Mouse (Mus musculus) cerebellum, adult 9-10 months (tissue): Measurements from ENCODE around the gene Dpy19l3.

ENCODE experiments used
- DNase-seq: peaks from one replicate; pipeline ENCODE4 v3.0.0; 2022

The Dpy19l3 gene

DNA sequence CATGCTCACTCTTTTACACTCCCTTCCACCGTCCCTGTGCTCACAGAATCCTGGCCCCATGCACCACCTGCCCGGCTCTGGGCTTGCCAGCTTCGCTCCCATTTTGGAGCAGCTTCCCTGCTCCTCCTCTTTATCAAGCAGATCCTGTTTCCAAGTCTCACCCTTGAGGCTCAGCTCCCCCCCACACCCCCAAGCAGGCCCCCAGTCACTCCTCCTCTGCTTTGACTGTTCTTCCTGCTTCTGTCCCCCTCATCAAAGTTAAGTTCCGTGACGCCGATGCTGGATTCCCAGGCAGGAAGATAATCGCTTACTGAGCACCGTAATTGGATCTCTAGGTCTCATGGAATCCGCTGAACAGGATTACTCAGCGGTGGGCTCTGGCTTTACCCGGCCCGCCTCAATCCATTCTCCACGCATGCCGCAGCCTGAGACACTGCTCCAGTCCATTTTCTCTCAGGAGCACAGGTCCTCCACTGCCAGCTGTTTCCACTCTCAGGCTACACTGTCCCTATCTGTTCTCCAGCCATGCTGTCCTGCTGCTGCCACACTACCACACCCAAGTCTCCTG, 6.8 kb downstream of the Dpy19l3 start:
- DNase-seq: no peak

DNA sequence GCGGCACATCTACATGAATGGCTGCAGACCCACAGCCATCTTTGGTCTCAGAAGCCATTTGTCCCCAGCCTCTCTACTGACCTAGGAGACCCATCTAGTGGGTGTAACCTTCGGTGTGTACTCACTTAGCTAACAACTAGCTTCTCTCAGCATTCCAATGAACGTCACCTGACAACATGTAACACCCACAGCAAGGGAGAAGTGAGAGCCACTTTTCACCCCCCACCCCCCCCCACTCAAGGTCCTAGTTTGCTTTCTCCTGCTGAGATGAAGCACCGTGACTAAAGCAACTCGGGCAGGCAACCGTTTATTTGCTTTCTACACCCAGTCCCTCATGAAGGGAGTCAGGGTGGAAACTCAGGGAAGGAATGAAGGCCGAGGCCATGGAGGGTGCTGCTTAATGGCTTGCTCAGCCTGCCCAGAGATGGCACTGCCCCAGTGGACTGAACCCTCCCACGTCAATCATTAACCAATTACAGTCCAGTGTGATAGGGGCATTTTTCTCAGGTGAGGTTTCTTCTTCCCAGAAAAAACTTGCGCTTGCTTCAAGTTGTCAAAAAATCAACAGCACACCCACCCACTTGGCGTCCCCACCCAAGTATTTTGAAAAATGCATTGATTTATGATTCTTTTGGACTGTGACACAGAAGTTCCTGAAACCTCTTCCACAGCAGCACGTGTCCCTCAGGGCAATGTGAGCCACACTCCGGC, 7.4 kb downstream of the Dpy19l3 start:
- no peak for DNase-seq

DNA sequence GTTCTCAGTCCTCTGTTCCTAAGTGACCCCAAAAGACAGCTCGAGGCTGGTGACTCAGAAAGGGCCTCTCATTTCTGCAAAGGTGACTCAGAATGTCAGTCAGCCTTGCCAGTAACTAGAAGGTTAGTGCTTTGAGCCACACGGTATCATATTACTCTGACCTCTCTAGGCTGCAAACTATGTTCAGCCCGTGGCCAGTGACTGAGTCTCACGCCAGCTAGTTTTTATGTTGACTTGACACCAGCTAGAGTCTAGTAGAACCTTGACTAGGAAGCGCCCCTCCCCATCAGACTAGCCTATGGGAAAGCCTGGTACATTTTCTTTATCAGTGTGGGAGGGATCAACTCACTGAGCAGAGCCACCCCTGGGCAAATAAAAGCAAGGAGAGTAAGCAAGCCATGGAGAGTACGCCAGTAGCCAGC, 9.0 kb downstream of the Dpy19l3 start:
- DNase-seq: no peak

DNA sequence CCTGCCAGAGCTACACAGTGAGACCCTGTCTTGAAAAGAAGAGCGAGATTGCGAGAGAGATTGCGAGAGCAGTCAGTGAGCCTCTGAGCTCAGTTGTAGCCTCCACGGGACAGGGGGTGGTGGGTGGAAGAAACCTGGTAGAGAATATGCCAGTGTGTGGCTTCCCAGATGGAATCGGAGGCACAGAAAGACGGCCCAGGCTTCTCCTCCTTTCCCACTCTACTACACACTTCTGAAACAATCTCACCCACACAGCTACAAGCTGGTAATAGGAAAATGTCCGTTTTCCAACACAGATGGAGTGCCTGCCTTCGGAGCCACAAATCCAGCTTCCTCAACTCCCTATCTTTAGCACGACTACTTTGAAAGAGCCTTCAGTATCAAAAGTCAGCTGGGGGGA, 9.5 kb downstream of the Dpy19l3 start:
- no peak for DNase-seq

DNA sequence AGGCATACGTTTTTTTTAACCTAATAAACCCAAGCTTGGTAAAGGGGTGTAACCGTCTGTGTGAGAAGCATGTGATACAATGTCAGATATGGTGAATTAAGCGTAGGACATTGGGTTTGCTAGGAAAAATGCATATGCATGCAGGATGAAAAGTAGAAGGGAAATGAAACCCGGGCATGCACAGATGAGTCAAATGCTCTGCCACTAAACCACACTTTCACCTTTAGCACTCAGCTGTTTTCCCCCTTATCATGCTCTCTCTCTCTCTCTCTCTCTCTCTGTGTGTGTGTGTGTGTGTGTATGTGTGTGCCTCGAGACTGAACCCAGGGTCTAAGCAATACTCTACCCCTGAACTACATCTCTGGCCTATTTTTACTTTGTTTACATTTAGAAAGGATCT, 11.9 kb downstream of the Dpy19l3 start:
- no peak for DNase-seq

DNA sequence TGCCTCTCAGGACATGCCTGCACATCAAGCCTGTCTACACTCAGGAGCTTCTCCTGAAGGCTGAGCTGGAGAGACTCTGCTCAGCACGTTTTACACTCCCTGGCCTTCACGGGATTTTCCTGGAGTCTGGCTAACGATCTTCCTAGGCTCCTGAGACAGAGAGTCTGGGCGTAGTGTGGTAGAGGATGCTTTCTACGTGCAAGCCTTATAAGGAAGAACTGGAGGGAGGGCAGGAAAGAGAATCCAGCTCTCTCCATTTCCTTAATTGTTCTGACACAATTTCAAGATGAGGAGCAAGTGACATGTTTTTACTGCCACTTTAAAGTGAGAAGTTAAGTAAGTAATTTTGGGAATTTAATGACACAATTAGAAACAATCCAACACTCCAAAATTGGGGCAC, 12.4 kb downstream of the Dpy19l3 start:
- no peak for DNase-seq

DNA sequence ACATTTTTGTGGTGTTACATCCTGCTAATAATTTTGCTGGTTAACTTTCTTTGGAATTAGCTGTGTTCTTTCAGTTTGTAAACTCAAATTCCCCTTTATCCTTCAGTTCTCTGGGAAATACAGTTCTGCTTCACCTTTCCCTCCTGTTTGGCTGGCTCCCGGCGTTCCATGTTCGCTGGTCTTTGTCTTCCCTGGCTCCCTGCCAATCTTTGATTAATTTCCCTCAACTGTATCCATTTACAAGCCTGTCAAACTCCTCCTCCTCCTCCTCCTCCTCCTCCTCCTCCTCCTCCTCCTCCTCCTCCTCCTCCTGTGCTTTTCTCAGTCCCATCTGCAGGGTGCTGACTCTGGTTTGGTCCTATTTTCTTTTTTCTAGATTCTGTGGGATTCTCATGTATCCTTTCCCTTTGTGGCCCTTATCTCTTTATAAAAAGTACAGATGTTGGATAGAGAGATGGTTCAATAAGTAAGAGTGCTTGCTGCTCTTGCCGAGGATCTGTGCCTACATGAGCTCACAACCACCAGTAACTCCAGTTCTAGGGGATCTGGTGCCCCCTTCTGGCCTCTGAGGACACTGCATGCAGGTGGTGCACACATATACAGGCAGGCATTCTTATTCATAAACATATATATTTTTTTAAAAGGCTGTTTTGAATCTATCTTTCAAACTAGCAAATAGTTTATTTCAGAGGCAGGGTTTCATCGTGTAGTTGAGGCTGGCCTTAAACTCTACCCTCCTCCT, 13.6 kb downstream of the Dpy19l3 start:
- DNase-seq: no peak

DNA sequence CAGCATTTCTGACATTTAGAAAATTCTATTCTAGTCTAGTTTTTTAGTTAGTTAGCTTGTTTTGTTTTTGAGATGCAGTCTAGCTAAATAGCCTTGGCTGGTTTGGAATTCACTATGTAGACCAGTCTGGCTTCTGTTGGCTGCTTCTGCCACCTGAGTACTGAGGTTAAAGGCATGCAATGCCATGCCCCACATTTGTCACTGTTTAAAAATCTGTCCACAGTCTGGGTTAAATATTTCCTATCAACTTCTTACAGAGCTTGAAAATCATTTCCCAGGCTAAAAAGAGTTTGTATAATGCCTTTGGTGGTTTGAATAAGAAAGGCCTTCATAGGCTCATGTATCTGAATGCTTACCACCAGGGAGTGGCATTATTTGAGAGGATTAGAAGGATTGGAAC, 15.4 kb downstream of the Dpy19l3 start:
- DNase-seq: no peak

DNA sequence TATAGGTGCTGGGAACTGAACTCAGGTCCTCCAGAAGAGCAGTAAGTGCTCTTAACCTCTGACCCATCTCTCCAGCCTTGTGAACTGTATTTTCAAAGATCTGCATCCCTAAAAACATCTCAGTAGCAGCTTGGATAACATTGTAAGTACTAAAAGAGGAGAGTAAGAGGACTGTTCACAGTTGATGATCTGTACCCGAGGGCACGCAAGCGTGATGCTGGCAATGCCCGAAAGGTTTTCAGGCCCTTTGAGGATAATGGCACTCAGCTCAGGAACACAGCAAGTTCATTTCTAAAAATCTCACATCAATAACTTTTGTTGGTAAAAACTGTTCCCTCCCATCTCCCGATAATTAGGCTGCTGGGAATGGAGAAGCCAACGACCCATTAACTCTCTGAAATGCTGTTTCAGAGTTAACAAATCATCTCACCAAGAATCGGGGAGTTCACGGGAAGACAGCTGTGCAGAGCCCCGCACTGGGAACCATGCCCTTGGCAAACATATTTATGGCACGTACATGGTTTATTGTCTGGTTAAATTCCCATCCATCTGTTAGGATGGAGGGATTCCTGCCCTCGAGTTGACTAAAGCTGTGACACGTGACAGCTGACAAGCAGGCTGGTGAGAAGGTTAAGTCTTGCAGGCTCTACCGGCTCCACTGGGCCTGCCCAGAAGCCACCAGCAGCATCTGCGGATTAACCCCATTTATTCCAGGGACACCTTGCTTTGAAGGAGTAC, 20.8 kb downstream of the Dpy19l3 start:
- no peak for DNase-seq

DNA sequence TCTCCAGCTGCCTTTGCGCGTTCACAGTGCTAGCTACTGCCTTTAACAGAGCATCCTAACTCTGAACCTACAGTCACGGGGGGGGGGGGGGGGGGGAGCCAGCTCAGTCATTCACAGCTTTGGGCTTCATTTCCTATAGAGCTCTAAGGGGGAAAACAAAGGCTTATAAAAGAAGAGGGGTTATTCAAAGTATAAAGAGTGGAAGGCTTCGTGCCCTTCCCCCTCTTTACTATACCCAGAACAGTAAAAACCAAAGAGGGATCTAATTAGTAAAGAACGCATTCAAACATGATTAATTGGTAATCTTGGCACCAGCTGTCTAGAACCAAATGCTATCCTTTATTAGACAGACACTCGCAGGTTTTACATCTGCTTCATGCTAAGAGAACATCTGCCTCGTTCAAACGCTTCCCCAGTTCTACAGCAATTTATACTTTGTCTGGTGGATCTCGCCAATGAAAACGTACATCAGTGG, 21.6 kb downstream of the Dpy19l3 start:
- no peak for DNase-seq

DNA sequence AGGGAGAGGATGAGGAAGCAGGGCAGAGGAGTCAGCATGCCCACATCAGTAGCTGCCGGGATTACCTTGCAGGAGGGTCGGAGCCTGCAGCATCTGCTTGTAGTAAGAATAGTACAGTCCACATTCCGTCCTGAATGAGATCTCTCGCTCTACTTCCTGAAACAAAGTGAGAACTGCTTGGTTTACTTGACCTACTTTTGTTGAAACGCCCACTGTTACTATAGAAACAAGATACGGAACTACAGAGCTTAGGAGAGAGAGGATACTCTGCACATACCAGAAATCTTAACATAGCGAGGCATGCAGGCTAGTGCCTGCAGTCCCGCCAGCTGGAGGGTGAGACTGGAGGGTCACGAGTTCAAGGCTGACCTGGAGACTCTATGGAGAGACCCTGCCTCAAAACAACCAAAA, 24.6 kb downstream of the Dpy19l3 start:
- DNase-seq: no peak

DNA sequence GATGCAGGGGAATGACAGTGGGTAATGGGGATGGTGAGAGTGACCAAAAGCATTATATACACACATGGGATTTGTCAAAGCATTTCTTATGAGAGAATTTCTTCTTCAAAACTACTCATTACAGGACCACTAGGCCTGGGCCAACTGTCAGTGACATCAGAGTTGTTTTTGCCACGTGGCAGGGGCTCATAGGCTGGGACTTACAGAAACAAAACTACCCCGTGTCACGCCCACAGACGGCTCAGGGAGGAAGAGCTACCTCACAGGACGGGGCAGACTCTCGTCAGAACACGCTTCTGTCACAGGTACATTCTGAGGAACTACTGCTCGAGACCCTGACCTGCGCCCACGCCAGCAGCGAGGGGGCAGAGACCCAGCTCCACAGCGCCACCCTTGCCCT, 25.9 kb downstream of the Dpy19l3 start:
- DNase-seq: no peak

DNA sequence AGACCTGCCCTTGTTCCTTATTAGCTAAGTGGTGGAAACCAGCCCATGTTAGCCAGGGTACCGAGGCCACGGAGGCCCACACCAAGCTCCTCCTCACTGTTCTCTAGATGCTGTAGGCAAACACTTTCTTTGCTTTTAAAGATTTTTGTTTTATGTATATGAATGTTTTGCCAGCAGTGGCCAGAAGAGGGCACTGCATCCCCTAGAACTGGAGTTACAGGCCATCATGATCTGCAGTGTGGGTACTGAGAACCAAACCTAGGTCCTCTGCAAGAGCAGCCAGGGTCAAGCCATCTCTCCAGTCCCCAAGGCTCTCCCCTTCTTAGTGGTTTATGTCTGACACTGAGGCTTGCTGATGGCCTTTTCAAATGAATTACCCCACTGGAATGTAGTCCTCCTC, 31.2 kb downstream of the Dpy19l3 start:
- DNase-seq: no peak

DNA sequence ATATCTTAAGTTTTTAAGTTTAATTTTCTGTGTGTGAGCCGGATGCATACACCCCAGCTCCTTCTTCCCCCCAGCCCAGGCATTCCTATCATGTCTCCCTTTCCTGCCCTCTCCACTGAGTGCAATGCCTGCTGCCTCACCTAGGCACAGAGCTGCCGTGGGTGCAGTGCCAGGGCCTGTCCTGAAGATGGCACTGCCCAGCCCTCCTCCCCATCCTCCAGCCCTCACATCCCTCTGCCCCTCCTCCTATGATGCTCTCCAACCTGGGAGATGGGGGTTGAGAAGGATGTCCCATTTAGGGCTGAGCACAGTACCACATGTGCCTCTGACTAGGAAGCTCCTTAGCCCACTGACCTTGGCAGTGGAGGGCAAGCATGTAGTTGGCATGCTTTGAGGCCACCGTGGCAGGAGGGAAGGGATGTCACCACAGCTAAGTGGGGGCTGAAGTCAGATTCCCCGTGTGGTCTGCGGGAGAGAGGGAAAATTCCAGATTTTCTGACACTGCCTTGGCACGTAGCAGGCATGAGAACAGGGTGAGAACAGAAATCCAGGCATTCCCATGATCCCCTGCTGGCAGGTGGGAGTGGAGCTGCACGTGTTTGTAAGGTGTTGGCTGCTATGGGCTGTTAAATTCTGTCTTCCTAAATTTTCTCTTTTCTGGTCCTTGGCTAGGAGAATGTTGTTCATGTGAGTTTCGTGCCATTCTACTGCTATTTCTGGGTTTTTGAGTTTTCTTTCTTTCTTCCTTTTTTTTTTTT, 35.7 kb downstream of the Dpy19l3 start:
- no peak for DNase-seq

DNA sequence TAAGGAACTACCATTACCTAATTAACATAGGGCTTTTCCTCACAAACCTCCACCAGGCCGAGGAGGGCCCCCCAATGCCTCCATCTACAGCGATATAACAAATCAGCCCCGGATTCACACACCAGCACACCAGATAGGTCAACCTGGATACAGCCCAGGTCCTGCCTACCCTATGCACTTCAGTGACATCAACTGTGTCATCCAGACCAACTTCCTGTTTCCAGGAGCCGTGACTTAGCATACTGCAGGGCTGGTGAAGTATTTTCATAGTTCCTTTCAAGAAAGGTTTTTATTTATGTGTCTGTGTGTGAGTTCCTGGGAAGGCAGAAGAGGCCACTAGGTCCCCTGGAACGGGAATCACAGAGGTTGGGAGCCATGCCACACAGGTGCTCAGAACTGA, 43.9 kb downstream of the Dpy19l3 start:
- DNase-seq: no peak

DNA sequence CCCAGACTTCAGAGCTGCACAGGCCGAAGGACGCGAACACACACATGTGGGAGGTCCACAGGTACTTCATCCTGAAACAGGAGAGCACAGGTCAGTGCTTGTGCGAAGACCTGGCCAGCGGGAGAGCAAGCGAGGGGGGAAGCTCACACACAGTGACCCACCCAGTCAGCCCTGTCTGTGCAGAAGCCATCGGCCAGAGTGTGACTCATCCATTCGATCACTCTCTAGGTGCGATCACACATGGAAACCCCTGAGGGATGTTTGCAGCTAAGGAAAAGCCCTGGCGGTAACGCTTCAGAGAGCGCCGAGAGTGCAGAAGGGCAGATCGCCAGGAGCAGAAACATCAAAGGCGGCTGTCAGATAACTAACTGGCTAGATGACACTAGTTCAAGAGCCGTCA, 46.2 kb downstream of the Dpy19l3 start:
- DNase-seq: no peak

DNA sequence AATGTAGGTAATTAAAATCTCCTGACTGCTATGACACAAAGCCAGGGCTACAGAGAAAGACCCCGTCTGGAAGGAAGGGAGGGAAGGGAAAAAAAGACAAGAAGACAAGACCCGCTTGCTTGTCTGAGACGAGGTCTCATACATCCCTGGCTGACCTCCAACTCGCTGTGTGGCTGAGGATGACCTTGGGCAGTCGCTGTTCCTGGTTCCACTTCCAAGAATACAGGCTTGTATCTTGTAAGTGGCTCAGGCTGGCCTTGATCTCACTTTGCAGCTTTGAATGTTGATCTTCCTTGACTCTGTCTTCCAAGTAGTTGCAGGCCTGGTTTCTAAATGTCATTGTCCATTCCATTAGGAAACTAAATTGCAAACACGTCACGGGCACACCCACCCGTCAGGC, 55.2 kb downstream of the Dpy19l3 start:
- no peak for DNase-seq

DNA sequence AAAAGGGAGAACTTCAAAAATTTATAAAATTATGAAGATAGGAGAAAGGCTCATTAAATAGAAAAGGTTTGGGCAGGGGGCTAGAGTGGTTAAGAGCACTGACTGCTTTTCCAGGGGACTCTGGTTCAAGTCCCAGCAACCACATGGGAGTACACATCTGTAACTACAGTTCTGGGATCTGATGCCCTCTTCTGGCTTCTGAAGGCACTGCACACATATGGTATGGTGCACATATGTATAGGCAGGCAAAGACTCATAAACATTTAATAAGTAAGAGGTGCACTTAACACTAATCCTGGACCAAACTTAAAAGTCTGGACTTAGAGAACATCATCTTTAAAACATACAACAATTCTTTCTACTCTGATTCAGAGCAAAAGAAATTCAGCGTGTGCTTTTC, 56.2 kb downstream of the Dpy19l3 start:
- no peak for DNase-seq

DNA sequence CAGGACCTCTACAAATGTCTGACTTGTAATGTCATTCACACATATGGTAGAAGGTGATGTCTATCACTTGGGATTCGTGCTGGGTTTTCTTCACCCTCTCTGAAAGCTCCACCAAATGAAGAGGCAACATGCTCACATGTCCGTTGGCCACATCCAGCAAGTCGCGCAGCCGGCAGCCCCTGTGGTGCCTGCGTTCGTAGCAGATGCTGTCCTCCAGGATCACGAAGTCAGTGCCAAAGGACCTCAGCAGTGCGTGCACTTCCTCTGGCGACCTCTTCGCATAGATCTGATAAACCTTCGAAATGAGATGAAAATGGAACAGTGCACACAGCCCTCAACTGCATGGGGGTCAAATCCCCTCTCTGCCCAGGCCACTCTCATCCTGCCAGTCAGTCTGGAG, 61.6 kb downstream of the Dpy19l3 start:
- no peak for DNase-seq

DNA sequence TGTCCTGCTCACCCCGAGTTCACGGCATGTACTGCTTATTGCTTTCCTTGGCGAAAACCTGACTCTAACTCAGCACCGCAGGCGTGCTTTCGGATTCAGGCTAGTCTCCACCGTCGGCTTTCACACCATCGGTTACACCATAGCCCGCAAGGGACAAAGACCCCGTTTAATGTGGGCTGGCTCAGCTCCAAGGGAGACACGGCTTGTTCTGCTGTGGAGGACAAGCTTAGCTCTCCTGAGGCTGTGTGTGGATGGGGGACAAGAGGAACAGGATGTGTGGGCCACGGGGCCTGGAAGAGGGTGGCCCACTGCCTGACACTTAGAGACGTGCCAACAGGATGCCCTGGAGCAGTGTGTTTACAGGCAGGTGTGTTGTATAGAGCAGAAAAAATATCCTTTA, 62.1 kb downstream of the Dpy19l3 start:
- no peak for DNase-seq

DNA sequence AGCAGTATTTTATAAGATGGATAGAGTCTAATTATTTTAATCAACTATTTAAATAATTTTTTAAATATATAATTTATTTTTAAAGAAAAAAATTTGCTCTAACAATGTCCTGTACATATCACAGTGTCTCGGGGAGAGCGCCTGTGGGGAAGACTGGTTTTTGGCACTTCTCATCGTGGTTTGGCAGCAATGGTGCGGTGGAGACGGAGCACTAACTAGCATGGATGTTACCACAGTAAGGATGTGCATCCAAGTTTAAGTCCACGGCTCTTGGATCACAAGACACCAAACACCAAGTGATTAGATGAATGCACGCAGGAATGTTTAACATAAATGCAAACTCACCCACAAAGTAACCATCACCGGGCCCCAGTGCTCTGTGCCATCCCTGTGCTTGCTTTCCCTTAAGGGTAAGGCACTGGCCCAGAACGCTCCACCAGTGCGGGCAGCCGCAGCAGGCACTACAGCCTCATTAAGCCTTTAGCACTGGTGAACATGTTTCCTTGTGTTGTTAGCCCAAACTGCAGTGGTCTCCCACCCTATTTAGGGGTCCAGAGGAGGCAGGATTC, 65.4 kb downstream of the Dpy19l3 start:
- DNase-seq: no peak

DNA sequence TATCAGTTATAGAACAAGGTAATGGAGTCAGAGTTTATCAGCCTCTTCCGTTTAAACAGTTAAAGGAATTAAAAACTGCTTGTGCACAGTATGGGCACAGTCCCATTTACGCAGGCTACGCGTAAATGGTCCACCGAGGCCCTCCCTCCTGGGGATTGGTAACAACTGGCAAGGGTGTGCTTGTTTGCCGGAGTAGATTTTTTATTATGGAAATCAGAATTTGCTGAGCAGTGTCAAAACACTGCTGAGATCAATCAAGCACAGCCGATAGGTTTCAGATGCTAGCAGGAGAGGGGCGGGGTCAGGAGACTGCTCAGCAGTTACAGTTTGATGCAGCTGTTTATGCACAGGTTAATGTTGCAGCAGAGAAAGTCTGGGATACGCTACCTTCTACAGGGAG, 66.0 kb downstream of the Dpy19l3 start:
- no peak for DNase-seq

DNA sequence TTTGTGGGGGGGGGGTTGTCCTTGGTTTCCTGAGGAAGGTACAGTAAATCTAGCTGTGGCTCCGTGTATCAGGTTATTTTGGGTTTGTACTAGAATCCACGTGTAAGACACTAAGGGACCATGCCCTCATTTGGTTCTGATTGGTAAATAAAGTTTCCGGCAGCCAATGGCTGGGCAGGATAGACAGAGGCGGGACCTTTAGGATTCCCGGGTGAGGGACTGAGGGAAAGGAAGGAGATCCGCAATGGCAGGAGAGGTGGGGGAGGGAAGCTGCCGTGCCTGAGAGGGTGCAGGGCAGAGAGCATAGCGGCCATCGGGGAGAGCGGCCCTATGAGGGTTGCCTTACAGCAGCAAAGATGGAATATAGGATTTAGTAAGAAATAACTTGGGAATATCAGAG, 67.0 kb downstream of the Dpy19l3 start:
- no peak for DNase-seq
